Comparison of ENCODE assay signal across 8 mouse cellular contexts in genomic region chr9:22085022-22085834, GRCm38 (mm10). TPM values are rescaled to one million over a fixed set of nuclear protein-coding genes. Genes with fewer than 3 reads are reported as not detected.
DNase-seq lines count a peak whose midpoint lies in the region; ATAC-seq lines count a peak whose summit lies in the region.

Ecsit (minus strand) TSS chr9:22085438.

- no peaks in the 10 kb centered on the region for H3K36me3 ChIP-seq in hindbrain, embryonic 15.5 days

- no peaks in the 10 kb centered on the region for H3K9me3 ChIP-seq in hindbrain, embryonic 15.5 days

- H3K4me2 ChIP-seq in hindbrain, embryonic 15.5 days, result peak within 1 kb of the TSS; percentile 67

- peak within 1 kb of the TSS; percentile 79 for H3K4me3 ChIP-seq in hindbrain, embryonic 15.5 days

- WGBS in hindbrain, embryonic 15.5 days, result under 1% methylated on average over 48 of the region's 48 CpGs

- peak; percentile 88 for DNase-seq in T-cell, adult 2 months (ENCODE audit: low spot score)
- DNase-seq in cerebellum, postnatal 36 days, result peak; percentile 94 to 96
- DNase-seq in frontal cortex, postnatal 36 days (ENCODE audit: low spot score in 2 of 2), result peak; percentile 92 to 97
- DNase-seq in left cerebral cortex, adult 11 months (ENCODE audit: low spot score), result peak; percentile 97
- DNase-seq in lung, postnatal 4 days, result peak; percentile 95
- DNase-seq in retina, postnatal 7 days (ENCODE audit: low read depth, low spot score), result peak; percentile 91
- DNase-seq in urinary bladder, adult 2 months (ENCODE audit: low spot score), result peak; percentile 72

- H3K27ac ChIP-seq in hindbrain, embryonic 15.5 days (replicated peaks), result peak within 1 kb of the TSS; percentile 83

- ATAC-seq in hindbrain, embryonic 15.5 days (ENCODE audit: low FRiP score, low read depth), result peak; percentile 98

- H3K9ac ChIP-seq in hindbrain, embryonic 15.5 days, result peak within 1 kb of the TSS; percentile 63

- no peaks in the 10 kb centered on the region for H3K27me3 ChIP-seq in hindbrain, embryonic 15.5 days

- H3K4me1 ChIP-seq in hindbrain, embryonic 15.5 days (replicated peaks), result peaks cover 14% of the 10 kb centered on the region

RNA-seq across cellular contexts. Expression of gene Ecsit, which starts in this region (rescaled TPM):
- 56.0 and 63.5 TPM in 2 replicates for polyA plus RNA-seq in hindbrain, embryonic 15.5 days (2015; fragmentation: Nextera tagmentation; extraction: Ambion mirVana)
- 39.4 and 40.3 TPM in 2 replicates for polyA plus RNA-seq in urinary bladder, adult 2 months (2012; rRNA removed)

Comparison
In these comparisons a context has a peak if more than half of its experiments do, and no peak if none do; other contexts are left out.
1. Peak in every context shown above with its lines: DNase-seq, ATAC-seq, H3K4me3 ChIP-seq and H3K27ac ChIP-seq.